Mouse (Mus musculus) gastrocnemius, postnatal 10 days (tissue): ENCODE data around the gene Pi16. TPM values are rescaled to one million over a fixed set of nuclear protein-coding genes. Genes with fewer than 3 reads are reported as not detected.
A peak's percentile ranks its signal among the peaks of the same experiment; 100 is the strongest.
"Not testable (repeated sequence)": the region's sequence is repeated elsewhere in the genome, so short reads cannot be mapped to it uniquely, and the experiment has no call there.

Experiments
- DNase-seq: peaks from one replicate; pipeline ENCODE4 v3.0.0; 2021; ENCODE audit warnings: mixed read lengths
- total RNA-seq, 2 experiments: library from RNA; stranded (reverse); gene quantifications; 2 replicates each; pipeline ENCODE4 v1.2.3; 2021

Gene Pi16
- total RNA-seq, 2 experiments from 2014 or later, result 38.8 to 45.1 TPM

GRCm38 (mm10) chr17:29330671-29331410, 13.4 kb downstream of the Pi16 start:
- no peak for DNase-seq

GRCm38 (mm10) chr17:29332186-29332685, 14.8 kb downstream of the Pi16 start:
- no peak for DNase-seq

GRCm38 (mm10) chr17:29336266-29336990, 18.9 kb downstream of the Pi16 start:
- DNase-seq, result no peak

GRCm38 (mm10) chr17:29337979-29338823, 20.7 kb downstream of the Pi16 start:
- no peak for DNase-seq

- DNase-seq, result no peak
These were observed 21.8 kb downstream of the Pi16 start for GRCm38 (mm10) chr17:29339170-29339768.

- DNase-seq, result no peak
These were observed 23.2 kb downstream of the Pi16 start for GRCm38 (mm10) chr17:29340406-29341261.

- DNase-seq, result no peak
These were observed 24.1 kb downstream of the Pi16 start for GRCm38 (mm10) chr17:29341591-29342003.

GRCm38 (mm10) chr17:29342010-29342910, 24.8 kb downstream of the Pi16 start:
- peak; percentile 67 for DNase-seq

GRCm38 (mm10) chr17:29343241-29343640, 25.8 kb downstream of the Pi16 start:
- no peak for DNase-seq

GRCm38 (mm10) chr17:29345272-29345671, 27.8 kb downstream of the Pi16 start:
- DNase-seq, result no peak

- DNase-seq, result no peak
These were observed 29.1 kb downstream of the Pi16 start for GRCm38 (mm10) chr17:29346496-29347125.

- peak; percentile 48 for DNase-seq
These were observed 29.7 kb downstream of the Pi16 start for GRCm38 (mm10) chr17:29347126-29347644.

GRCm38 (mm10) chr17:29347645-29348256, 30.3 kb downstream of the Pi16 start, which contains the start of gene Mtch1:
Mtch1 (minus strand) TSS chr17:29347934.
- peak; percentile 99 for DNase-seq

GRCm38 (mm10) chr17:29348996-29349395, 31.5 kb downstream of the Pi16 start:
- no peak for DNase-seq

- not testable (repeated sequence) for DNase-seq
These were observed 33.6 kb downstream of the Pi16 start for GRCm38 (mm10) chr17:29351056-29351455.

- no peak for DNase-seq
These were observed 38.0 kb downstream of the Pi16 start for GRCm38 (mm10) chr17:29355461-29355840.

GRCm38 (mm10) chr17:29355841-29356478, 38.5 kb downstream of the Pi16 start:
- DNase-seq, result peak; percentile 79

GRCm38 (mm10) chr17:29356479-29356856, 39.0 kb downstream of the Pi16 start:
- DNase-seq, result peak; percentile 71
